Mouse (Mus musculus) ES-E14 (cell line): Measurements from ENCODE around the gene Dedd2.

ENCODE experiments used
- MAFK ChIP-seq: IDR thresholded peaks from 2 replicates; pipeline ENCODE4 v1.6.1; 2014; ENCODE audit warnings: mild to moderate bottlenecking, low read depth, low read length, inconsistent platforms; ENCODE audit not compliant: insufficient read depth
- ZC3H11A ChIP-seq: IDR thresholded peaks from 2 replicates; pipeline ENCODE4 v1.6.1; 2012; ENCODE audit warnings: low read depth, mild to moderate bottlenecking, inconsistent platforms, low read length, borderline replicate concordance
- ZNF384 ChIP-seq: IDR thresholded peaks from 2 replicates; pipeline ENCODE4 v1.6.1; 2012; ENCODE audit warnings: low read depth, low read length, inconsistent platforms

GRCm38 (mm10) chr7:25156158-25156648, 64.2 kb downstream of the Dedd2 start:
- no peak for TF ChIP-seq ZNF384
- no peak for TF ChIP-seq MAFK
- TF ChIP-seq ZC3H11A, result no peak
